Mouse (Mus musculus): ENCODE measurements around the gene Eif1. TPM values are rescaled to one million over a fixed set of nuclear protein-coding genes. Genes with fewer than 3 reads are reported as not detected.
A peak's percentile ranks its signal among the peaks of the same experiment; 100 is the strongest.
"Not testable (repeated sequence)": the region's sequence is repeated elsewhere in the genome, so short reads cannot be mapped to it uniquely, and the experiment has no call there.

Eif1 gene
- polyA plus RNA-seq, 1 experiment from 2014 or later, result 2,009 TPM

DNA sequence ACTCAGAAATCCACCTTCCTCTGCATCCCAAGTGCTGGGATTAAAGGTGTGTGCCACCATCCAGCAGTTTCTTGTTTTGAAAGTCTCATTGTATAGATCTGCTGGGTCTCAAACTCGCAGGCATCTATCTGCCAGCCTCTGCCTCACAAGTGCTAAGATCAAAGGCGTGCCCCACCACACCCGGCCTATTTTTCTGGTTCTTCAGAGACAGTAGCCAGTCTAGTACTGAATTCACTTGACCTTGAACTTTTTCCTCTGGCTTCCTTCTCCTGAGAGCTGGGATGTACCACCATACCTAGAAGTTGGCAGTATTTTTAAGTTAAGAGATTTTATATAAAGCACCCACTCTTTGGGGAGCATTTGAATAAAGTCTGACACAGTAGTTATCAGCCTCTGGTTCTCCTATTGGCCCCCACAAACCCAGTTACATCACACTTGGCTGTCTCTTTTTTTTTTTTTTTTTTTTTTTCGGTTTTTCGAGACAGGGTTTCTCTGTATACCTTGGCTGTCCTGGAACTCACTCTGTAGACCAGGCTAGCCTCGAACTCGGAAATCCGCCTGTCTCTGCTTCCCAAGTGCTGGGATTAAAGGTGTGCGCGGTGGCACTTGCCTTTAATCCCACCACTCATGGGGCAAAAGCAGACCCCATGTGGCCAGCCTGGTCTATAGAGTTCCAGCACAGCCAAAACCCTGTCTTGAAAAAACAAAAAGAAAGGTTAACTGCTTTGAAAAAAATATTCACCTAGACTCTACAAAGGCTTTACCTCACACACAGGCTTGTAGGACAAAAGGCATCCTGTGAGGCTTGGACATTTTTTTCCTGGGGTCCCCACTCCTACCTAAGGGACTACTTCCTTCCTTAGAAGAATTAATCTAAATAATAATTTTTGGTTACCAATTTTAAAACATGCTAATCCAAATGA lies 895 bp upstream of the Eif1 start:
- H3K27me3 ChIP-seq (replicated peaks; ENCODE audit: control insufficient read depth, insufficient read depth, low read length), result no peaks in the 10 kb centered on the region
- 88% methylated on average over 10 of the region's 10 CpGs for WGBS
- no peaks in the 10 kb centered on the region for H3K9me3 ChIP-seq (ENCODE audit: control insufficient read depth, low read length)
- 0 out of 2 replicates have a peak overlapping the region, but pooled peaks have one; percentile 57 for H3K27ac ChIP-seq (ENCODE audit: low read depth)
- H3K4me2 ChIP-seq (ENCODE audit: low read length), result peak overlapping the region; percentile 74
- H3K4me3 ChIP-seq (ENCODE audit: low read depth, low read length), result peak overlapping the region; percentile 58
- ATAC-seq (replicated peaks; ENCODE audit: low FRiP score, low TSS enrichment, low read depth), result no peak
- no peak for DNase-seq (ENCODE audit: low spot score)
- 0 out of 2 replicates have a peak, but pooled peaks cover 7% of the 10 kb centered on the region for H3K4me1 ChIP-seq (replicated peaks; ENCODE audit: control insufficient read depth, insufficient read depth, low read length)
- peaks cover 22% of the 10 kb centered on the region for H3K36me3 ChIP-seq (ENCODE audit: control insufficient read depth, insufficient read depth, low read length)
- H3K9ac ChIP-seq (ENCODE audit: low read length), result no peak overlapping the region

DNA sequence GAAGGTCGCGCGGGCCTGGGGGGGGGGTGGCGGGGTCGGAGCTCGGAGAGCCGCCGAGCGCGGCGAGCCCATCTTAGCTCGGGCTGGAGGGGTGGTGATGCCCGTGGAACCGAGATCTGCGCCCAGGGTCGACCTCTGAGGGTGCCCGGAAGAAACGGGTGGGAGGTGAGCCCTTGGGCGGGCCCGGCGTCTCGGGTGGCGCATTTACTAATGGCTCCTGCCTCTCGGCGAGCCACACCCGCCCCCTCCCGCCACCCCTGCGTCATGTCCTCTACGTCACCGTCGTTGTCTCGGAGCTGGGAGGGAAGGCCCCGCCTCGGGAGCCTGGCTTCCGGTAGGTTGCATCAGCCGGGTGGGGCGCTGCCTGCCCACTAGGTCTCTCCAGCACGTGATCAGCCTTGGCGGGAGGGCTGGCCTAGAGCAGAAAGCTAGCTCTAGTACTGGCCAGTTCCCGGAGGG lies 516 bp downstream of the Eif1 start:
- H3K9ac ChIP-seq (ENCODE audit: low read length), result peak overlapping the region; percentile 95
- WGBS, result under 1% methylated on average over 37 of the region's 40 CpGs
- peak overlapping the region; percentile 58 for H3K4me3 ChIP-seq (ENCODE audit: low read depth, low read length)
- 0 out of 2 replicates have a peak, but pooled peaks cover 7% of the 10 kb centered on the region for H3K4me1 ChIP-seq (replicated peaks; ENCODE audit: control insufficient read depth, insufficient read depth, low read length)
- H3K27me3 ChIP-seq (replicated peaks; ENCODE audit: control insufficient read depth, insufficient read depth, low read length), result no peaks in the 10 kb centered on the region
- H3K9me3 ChIP-seq (ENCODE audit: control insufficient read depth, low read length), result no peaks in the 10 kb centered on the region
- DNase-seq (ENCODE audit: low spot score), result peak; percentile 97
- H3K36me3 ChIP-seq (ENCODE audit: control insufficient read depth, insufficient read depth, low read length), result peaks cover 22% of the 10 kb centered on the region
- ATAC-seq (replicated peaks; ENCODE audit: low FRiP score, low TSS enrichment, low read depth), result peak; percentile 82
- H3K27ac ChIP-seq (ENCODE audit: low read depth), result peak overlapping the region; percentile 97
- peak overlapping the region; percentile 69 for H3K4me2 ChIP-seq (ENCODE audit: low read length)

- H3K27me3 ChIP-seq (replicated peaks; ENCODE audit: control insufficient read depth, insufficient read depth, low read length); DNase-seq (ENCODE audit: low spot score); ATAC-seq (replicated peaks; ENCODE audit: low FRiP score, low TSS enrichment, low read depth); H3K9me3 ChIP-seq (ENCODE audit: control insufficient read depth, low read length); H3K4me1 ChIP-seq (replicated peaks; ENCODE audit: control insufficient read depth, insufficient read depth, low read length): not testable (repeated sequence)
- peaks cover 22% of the 10 kb centered on the region for H3K36me3 ChIP-seq (ENCODE audit: control insufficient read depth, insufficient read depth, low read length)
- peak overlapping the region; percentile 58 for H3K4me3 ChIP-seq (ENCODE audit: low read depth, low read length)
- peak overlapping the region; percentile 95 for H3K9ac ChIP-seq (ENCODE audit: low read length)
- WGBS, result 17% methylated on average over 11 of the region's 11 CpGs
- H3K27ac ChIP-seq (ENCODE audit: low read depth), result peak overlapping the region; percentile 97
- peak overlapping the region; percentile 69 for H3K4me2 ChIP-seq (ENCODE audit: low read length)
Observed at GRCm38 (mm10) chr11:100320701-100321410, 1.2 kb downstream of the Eif1 start.

- H3K27me3 ChIP-seq (replicated peaks; ENCODE audit: control insufficient read depth, insufficient read depth, low read length); ATAC-seq (replicated peaks; ENCODE audit: low FRiP score, low TSS enrichment, low read depth); H3K4me1 ChIP-seq (replicated peaks; ENCODE audit: control insufficient read depth, insufficient read depth, low read length); DNase-seq (ENCODE audit: low spot score); H3K9me3 ChIP-seq (ENCODE audit: control insufficient read depth, low read length); H3K9ac ChIP-seq (ENCODE audit: low read length); H3K27ac ChIP-seq (ENCODE audit: low read depth); H3K4me3 ChIP-seq (ENCODE audit: low read depth, low read length): not testable (repeated sequence)
- peaks cover 22% of the 10 kb centered on the region for H3K36me3 ChIP-seq (ENCODE audit: control insufficient read depth, insufficient read depth, low read length)
- H3K4me2 ChIP-seq (ENCODE audit: low read length), result peak overlapping the region; percentile 69; the same call in 1 of the 2 replicates
- 77% methylated on average over 7 of the region's 7 CpGs for WGBS
Observed at GRCm38 (mm10) chr11:100321479-100322305, 2.0 kb downstream of the Eif1 start.

- no peak for ATAC-seq (replicated peaks; ENCODE audit: low FRiP score, low TSS enrichment, low read depth)
- 69% methylated on average over 3 of the region's 3 CpGs for WGBS
- Histone ChIP-seq H3K9ac (ENCODE audit: low read length) (no peak overlapping the region), H3K4me1 (replicated peaks; ENCODE audit: control insufficient read depth, insufficient read depth, low read length) (0 out of 2 replicates have a peak, but pooled peaks cover 7% of the 10 kb centered on the region), H3K9me3 (ENCODE audit: control insufficient read depth, low read length) (no peaks in the 10 kb centered on the region), H3K36me3 (ENCODE audit: control insufficient read depth, insufficient read depth, low read length) (peaks cover 22% of the 10 kb centered on the region), H3K27me3 (replicated peaks; ENCODE audit: control insufficient read depth, insufficient read depth, low read length) (no peaks in the 10 kb centered on the region), H3K4me2 (ENCODE audit: low read length) (no peak overlapping the region), H3K4me3 (ENCODE audit: low read depth, low read length) (no peak overlapping the region), H3K27ac (ENCODE audit: low read depth) (no peak overlapping the region)
- no peak for DNase-seq (ENCODE audit: low spot score)
Observed at GRCm38 (mm10) chr11:100322591-100323258, 3.0 kb downstream of the Eif1 start.

GRCm38 (mm10) chr11:100323578-100323977 lies 3.9 kb downstream of the Eif1 start:
- no peak overlapping the region for H3K4me3 ChIP-seq (ENCODE audit: low read depth, low read length)
- ATAC-seq (replicated peaks; ENCODE audit: low FRiP score, low TSS enrichment, low read depth) (no peak), DNase-seq (ENCODE audit: low spot score) (no peak)
- H3K9ac ChIP-seq (ENCODE audit: low read length), result no peak overlapping the region
- H3K36me3 ChIP-seq (ENCODE audit: control insufficient read depth, insufficient read depth, low read length), result peaks cover 22% of the 10 kb centered on the region
- H3K27ac ChIP-seq (ENCODE audit: low read depth), result no peak overlapping the region
- WGBS, result 16% methylated on average over 3 of the region's 3 CpGs
- H3K4me1 ChIP-seq (replicated peaks; ENCODE audit: control insufficient read depth, insufficient read depth, low read length), result 0 out of 2 replicates have a peak, but pooled peaks cover 7% of the 10 kb centered on the region
- no peaks in the 10 kb centered on the region for H3K9me3 ChIP-seq (ENCODE audit: control insufficient read depth, low read length)
- no peaks in the 10 kb centered on the region for H3K27me3 ChIP-seq (replicated peaks; ENCODE audit: control insufficient read depth, insufficient read depth, low read length)
- no peak overlapping the region for H3K4me2 ChIP-seq (ENCODE audit: low read length)

GRCm38 (mm10) chr11:100325062-100325629 lies 5.5 kb downstream of the Eif1 start:
- Histone ChIP-seq H3K27me3 (replicated peaks; ENCODE audit: control insufficient read depth, insufficient read depth, low read length) (no peaks in the 10 kb centered on the region), H3K9me3 (ENCODE audit: control insufficient read depth, low read length) (no peaks in the 10 kb centered on the region), H3K4me3 (ENCODE audit: low read depth, low read length) (no peak overlapping the region), H3K4me1 (replicated peaks; ENCODE audit: control insufficient read depth, insufficient read depth, low read length) (0 out of 2 replicates have a peak, but pooled peaks cover 3% of the 10 kb centered on the region), H3K4me2 (ENCODE audit: low read length) (no peak overlapping the region), H3K9ac (ENCODE audit: low read length) (no peak overlapping the region), H3K27ac (ENCODE audit: low read depth) (no peak overlapping the region), H3K36me3 (ENCODE audit: control insufficient read depth, insufficient read depth, low read length) (peaks cover 22% of the 10 kb centered on the region)
- WGBS, result 74% methylated on average over 11 of the region's 11 CpGs
- DNase-seq (ENCODE audit: low spot score), result no peak
- ATAC-seq (replicated peaks; ENCODE audit: low FRiP score, low TSS enrichment, low read depth), result no peak

Data from intestine, embryonic 14.5 days (tissue).